Mouse (Mus musculus) left cerebral cortex, adult 9 months (tissue): Measurements from ENCODE around the gene Nkx2-5.

Source experiments
- DNase-seq, 2 experiments: peaks; one replicate each; pipeline ENCODE4 v3.0.0; 2022; ENCODE audit warnings: low spot score in 2 of 2

Nkx2-5 gene

DNA sequence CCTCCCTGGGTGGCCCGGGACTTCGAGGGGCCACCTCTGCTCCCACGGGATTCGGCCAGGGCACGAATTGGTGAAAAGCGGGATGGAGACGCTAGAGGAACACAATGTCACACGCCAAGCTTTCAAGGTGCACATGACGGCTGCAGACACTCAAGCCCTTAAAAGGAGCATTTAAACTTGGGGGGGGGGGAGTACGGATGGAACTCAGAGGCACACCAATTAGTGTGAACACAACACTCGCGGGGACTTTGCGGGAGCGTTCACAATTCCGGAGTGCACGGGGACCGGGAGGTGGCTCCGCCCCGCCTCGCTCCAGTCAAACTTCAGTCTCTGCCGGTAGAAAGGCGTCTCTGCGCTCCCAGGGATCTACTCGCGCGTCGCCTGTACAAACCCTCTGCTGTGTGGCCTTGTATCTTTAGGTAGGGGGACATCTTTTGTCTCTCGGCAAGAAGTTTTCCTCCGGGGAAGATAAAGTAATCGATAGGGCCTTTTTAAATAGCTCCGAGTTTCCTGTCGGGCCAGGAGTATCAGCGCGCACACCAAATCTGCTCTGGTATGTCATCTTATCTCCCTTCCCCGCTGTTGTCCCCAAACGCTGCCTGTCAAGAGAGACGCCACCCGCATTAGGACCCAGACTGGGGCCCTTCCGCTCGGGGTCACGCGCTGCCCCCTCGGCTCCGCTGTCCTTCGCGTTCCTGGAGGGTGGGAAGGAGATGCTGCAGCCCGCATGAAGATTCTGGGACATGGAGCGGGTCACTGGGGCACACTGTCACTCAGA lies 5.7 kb upstream of the Nkx2-5 start:
- no peak for DNase-seq

DNA sequence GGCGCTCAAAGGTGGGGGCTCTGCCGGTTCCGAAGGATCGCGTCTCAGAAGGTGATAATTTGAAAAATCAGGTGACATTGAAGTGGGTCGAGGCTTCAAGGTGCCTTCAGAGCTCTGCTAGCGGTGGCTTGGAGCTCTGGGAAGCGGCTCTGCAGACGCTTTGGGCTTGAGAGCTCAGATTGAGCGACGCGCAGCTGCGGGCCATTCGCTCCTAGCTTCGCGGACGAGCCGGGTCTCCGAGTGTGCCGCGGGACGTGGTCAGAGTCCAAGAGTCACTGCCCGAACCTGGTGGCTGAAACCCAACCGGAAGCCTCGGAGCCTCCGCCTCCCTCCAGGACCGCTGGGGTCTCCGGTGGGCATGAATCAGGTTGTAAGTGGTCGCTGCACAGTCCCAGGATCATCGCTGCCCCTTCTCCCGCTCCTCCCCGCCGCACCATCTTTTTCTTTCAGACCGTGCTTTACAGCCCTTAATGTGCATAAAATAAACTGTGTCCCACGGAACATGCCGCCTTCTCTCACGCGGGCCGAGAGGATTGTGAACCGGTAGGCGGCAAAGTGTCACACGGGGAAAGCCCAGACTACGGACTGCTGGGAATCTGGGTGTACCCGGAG lies 5.0 kb upstream of the Nkx2-5 start:
- no peak for DNase-seq

DNA sequence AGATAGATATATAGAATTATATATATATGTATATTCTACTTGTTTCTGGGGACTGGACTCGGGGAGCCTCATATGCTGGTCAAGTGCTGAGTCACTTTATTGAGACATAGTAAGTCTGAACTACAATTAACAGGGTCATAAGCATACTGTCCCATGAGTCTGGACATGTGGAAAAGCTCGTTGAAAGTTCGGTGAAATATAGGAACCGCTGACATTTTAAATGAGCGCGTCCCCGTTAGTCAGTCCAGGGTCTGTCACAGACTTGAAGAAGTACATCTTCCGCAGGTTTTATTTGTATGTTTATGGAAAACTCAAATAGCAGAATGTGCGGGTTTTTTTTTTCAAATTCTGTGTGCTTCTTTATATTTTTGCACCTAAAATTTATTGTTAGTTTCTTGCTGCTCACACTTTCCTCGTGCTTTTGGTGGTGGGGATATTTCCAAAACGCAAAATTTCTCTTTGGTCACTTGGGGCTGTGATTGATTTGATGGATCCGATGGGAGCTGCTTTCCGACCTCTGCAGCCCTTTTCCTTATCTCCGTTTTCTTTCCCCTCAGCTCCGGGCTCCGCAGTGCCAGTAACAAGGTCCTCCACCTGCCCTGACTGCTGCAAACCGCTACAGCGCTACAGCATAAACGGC lies 4.4 kb upstream of the Nkx2-5 start:
- no peak for DNase-seq

DNA sequence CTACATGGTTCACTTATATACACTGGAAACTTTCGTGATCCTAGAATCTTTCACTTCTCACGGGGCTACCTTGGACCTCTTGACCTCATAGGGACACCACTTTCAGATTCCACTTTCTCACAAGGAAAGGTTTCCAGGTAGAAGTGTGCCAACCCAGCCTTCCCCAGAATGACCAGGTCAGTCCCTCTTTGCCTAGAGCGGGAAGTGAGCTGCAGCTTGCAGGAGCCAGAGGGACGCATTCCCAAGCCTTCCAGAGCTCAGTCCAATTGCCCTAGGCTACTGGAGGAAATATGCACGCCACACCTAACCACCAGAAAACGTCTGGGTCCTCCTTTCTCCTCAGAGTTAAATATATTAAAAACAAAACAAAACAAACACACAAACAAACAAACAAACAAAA lies 3.4 kb upstream of the Nkx2-5 start:
- DNase-seq, result no peak

DNA sequence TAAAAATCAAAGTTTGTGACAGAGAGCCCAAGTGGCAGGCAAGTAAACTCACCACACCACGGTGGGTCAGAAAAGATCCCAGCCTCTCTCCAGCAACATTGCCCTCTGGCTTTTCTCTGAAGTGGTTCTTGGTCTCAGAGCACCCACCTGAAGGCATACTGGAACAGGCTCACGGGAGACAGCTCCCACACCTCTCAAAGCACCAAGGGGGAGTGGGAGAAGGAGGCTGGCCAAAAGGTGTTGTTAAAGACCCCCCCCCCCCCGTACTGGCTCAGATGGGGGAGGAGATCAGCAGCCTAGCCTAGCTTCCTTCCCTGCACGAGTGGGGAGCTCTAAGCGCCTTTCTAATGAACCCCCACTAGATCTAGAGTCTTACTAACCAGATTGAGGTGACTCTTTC lies 3.0 kb upstream of the Nkx2-5 start:
- DNase-seq, result no peak

DNA sequence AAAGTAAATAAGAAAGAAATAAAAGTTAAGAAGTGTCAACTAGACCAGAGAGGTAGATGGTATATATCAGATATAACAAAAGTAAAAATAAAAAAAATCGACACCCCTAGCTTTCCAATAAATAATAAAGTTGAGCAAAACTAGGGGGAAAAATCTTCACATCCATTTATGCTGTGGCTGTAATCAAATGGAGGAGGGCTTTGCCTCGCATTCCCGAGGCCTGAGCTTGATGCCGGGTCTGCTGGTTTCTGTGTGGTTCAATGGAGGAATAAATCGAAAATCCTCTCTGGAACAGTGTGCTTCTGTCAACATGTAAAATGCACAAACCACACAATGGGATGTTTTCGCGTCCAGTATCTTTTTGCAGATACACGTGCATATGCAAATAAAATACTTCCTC lies 1.6 kb upstream of the Nkx2-5 start:
- no peak for DNase-seq

DNA sequence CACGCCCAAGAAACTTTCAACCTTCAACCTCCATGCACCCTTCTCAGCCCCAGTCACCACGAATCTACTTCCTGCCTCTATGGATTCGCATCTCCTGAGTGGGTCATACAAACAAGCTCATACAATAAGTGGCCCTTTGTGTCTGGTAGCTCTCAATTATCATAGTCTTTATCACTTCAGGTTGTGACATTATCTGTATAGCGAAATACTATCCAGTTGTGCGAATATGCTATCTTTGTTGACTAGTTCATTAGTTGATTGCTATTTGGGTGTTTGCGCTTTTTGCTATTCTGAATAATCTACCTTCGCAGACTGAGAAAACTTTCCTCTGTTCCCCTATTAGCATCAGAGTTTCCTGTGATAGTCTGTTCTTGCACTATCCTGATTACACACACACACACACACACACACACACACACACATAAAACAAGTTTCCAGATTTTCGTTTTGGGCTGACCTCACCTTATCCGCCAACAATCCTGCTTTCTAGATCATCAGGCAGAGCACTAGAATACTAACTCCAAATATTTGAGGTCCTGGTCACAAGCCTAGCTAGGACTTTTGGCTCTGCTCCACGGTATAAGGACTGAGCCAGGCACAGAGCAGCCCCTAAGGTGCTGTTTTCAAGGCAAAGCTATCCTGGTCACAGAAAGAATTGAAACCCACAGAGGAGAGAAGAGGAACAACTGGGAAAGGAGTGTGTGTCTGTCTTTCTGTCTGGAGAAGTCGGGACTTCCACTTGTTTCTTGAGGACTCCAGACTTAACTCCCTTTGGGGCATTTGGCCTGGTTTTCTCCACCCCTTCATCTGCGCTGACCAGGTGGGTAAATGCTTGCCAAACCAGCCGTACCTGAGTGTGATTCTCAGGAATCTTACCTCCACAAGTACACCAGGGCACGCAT lies 591 bp upstream of the Nkx2-5 start:
- no peak for DNase-seq

DNA sequence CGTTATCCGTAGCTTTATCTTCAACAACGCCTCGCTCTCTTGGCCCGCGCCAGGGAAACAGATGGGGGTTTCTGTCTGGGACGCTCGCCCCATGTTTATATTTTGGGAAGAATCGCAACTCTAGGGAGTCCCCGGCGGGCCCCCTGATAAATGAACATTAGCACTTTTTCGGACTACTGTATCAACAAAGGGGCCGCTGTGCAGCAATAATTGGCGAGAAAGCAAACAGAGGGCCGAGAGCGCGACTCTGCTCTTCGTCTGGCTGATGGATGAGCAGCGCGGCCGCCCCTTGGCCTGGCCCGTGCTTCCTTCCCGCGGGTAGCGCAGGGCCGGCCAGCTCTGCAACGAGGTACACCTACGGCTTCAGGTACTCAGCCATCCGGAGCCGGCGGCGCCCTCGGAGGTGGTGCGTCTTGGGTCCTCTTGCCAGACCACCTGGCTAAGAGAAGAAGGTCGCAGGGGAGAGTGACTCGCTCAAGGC lies 398 bp downstream of the Nkx2-5 start:
- no peak for DNase-seq

DNA sequence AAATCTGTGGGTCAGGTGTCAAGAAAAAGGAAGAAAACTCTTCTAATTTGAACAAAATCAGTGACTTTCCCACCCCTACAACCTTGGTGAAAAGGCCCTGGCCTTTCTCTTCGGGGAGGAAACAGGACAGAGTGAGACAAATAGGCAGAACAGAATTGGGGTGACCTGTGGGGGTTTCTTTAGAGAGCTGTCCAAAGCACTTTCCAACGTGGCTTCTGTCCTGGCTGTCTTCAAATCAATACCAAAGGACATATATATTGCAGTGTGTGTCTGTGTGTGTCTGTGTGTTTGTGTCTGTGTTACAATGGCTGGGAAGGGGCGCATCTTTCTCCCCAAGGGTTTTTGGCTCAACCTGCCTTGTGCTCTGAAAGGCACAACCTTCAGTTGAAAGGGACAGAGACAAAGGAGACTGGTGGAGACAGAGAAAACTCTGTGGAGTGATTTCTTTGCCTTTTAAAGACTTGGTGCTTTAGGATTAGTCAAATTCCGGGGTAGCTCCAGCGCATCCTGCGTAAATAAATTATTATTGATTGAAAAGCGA lies 1.0 kb downstream of the Nkx2-5 start:
- no peak for DNase-seq

DNA sequence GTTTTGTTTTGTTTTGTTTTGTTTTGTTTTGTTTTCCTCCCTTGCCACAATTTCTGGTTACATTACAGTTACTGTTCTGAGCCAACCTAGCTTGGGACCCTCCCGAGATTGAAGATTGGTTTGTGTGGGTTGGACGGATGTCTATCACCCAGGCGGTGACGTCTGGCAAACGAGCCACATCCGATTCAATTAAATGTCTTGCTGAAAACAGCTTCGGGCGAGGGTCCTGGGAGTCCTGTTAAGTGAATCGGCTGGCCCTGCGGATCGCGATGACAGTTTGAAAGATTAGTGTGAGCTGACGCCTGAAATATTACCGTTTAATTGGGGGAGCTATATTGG lies 1.6 kb downstream of the Nkx2-5 start:
- no peak for DNase-seq

DNA sequence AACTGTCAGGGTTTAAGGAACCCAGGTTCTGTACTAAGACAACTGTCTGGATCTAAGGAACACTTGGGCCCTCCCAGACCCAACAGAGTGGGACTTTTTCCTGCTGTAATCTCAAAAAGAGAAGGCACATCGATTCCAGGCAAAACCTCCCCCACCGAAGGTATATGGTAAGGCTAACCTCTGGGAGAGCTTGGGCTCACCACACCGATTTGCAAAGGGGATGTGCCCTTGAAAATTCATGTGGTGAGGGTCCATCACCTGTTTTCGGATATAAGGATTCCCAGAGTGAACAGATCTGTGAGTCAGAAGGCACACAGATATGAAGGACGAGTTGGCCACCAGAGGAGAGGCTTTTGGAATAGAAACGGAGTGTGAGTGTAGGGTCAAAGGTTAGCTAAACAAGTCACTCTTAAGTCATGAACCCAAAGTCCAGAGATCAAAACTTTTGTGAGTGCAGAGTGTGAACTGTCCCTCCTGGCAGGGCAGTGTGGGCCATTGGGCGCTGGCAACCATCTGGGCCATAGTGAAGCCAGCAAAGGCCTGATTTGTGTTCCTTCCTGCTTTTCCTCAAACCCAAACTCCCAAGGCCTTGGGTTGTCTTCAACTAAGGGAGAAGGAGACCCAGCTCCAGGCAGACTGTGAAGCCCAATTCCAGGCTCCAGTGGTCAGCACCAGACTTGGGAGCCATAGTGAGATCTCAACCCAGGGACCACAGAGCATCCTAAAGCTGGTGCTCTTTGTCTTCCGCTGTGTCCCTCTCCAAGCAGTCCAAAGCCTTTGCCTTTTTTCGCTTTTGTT lies 2.2 kb downstream of the Nkx2-5 start:
- no peak for DNase-seq

DNA sequence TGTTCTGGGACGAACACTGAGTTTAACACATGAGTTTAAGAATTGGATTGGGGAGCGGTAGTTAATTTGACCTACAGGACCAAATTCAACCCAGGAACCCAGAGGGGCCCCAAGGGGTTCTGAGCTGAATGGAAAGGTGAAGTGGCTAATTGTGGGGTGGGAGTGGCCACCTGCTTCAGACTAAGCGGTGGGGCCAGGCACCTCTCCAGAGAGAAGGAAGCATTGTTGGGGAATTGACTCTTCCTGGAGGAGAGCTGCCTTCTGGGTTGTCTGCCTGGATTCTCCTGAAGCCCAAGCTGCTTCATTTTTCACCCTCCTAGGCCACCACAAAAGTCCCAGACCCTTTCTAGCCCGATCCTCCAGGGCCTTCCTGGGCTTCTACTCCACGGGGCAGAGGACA lies 2.8 kb downstream of the Nkx2-5 start:
- no peak for DNase-seq

DNA sequence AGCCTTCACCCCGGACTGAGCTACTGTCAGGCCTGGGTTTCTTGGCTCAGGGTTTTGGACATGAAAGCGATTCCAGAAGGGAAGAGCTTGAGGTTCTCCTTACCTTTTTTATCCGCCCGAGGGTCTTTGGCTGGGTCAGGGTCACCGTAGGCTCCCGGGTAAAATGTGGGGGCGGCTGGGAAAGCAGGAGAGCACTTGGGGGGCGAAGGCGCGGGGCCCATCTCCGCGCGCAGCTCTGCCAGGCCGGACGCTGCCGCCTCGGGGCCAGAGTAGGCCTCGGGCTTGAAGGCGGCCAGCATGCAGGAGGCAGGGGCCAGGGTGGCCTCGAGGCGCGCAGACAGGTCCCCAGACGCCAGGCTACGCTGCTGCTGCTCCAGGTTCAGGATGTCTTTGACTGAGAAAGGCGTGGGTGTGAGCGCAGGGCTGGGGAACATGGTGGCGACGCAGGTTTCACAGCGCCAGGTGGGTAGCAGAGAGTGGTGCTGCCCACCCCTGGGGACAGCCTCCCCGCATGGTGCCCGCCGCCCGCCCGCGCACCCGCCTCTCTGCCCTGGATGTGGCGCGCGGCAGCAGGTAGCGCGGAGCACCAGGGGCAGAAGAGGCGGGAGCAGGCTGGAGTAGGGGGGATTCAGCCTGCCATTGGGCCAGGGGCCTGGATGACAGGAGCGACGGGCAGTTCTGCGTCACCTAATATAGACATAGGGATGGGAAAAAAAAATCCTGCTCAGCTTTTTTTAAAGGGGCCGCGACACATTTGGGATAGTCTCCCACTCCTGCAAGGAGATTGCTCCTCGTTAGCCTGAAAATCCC lies 3.7 kb downstream of the Nkx2-5 start:
- no peak for DNase-seq

DNA sequence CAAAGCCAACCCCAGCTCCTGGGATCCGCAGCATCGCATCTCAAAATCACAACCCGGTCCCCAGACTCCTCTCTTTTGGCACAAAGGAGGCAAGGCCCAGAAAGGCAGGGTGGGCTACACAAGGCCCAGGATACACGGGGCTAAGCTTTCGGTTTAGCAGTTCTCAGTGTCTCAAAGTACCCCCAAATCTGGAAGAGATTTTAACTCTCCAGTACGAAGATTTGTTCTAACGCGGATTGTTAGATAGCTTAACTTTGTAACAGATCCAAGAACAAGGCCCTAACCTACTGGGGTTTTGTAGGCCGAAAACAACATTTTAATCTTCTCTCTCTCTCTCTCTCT lies 4.4 kb downstream of the Nkx2-5 start:
- DNase-seq, result no peak

DNA sequence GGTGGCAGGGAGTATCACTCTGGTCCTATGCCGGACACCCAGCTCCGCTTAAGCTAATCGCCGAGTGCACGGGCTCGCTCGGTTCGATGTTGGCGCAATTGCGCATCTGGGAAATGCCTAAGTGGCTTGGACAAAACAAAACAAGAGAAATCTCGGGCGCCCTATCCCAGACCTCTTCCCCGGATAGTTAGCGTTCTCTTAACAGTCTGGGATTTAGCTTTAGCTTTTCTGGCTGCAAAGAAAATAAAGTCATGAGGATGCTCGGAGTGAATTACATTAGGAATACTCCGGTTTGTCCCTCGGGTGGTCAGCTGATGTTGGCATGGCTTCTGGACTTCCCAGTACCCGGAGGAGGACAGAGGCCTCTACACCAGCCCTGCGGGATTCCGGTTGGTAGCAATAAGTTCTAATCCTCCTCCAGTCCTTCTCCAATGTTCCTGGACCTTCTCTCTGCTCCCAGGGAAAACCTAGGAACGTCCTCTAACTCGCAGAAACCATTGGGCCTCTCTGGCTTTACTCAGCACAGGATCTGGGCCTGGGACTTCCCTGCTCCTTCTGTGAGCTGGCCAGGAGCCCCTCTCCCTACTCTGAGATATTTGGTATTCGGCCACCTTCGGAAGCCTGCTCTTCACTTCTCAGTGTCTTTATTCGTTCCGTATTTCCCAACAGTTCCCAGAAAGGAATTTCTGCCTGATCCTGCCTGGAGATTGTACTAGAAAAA lies 4.9 kb downstream of the Nkx2-5 start:
- DNase-seq, result no peak

DNA sequence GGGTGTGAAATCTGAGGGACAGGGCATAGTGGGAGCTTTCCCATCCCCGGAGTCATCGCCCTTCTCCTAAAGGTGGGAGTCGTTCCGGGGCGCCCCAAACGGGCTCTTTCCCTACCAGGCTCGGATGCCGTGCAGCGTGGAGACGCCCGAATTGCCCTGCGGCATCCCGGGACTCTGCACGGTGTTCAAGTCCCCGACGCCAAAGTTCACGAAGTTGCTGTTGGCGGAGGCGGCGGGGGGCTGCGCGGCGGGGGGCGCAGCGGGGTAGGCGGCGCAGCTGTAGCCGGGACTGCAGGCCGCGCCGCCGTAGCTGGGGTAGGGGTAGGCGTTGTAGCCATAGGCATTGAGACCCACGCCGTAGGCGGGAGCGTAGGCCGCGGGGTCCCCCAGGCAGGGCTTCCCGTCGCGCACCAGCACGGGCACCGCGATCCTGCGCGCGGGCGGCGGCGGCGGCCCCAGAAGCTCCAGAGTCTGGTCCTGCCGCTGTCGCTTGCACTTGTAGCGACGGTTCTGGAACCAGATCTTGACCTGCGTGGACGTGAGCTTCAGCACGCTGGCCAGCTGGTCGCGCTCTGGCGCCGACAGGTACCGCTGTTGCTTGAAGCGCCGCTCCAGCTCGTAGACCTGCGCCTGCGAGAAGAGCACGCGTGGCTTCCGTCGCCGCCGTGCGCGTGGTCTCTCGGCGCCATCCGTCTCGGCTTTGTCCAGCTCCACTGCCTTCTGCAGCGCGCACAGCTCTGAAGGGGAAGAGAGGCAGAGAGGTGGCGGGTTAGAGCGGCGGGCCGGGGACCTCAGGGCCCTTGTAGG lies 5.7 kb downstream of the Nkx2-5 start:
- DNase-seq, result no peak

DNA sequence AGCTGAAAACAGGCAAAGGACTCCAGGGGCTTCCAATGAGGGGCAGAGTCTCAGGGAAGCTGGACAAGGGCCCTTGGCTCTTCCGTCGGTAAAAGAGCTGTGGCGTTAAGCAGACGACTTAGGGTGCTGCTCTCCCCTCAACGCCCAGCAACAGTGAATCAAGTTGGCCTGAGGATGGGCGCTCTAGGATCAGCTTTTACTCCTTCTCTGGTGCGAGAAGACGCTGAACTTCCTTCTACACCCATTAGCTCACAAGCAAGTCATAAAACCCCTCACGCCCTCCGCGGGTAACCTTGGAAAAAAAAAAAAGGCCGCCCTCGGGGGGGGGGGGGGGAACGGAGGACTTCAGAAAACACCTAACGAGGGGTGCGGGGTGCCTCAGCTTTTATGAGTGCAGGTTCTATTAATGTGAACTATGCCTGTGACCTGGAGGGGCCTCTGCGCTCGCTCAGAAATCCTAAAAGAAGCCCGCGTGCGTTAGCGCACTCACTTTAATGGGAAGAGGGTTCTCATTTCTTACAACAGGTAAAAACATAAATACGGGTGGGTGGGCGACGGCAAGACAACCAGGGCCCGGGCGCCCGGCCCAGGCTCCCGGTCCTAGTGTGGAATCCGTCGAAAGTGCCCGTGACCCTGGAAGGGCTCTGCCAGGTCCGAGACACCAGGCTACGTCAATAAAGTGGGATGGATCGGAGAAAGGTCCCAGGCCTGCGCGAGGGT lies 6.5 kb downstream of the Nkx2-5 start:
- DNase-seq, result no peak

DNA sequence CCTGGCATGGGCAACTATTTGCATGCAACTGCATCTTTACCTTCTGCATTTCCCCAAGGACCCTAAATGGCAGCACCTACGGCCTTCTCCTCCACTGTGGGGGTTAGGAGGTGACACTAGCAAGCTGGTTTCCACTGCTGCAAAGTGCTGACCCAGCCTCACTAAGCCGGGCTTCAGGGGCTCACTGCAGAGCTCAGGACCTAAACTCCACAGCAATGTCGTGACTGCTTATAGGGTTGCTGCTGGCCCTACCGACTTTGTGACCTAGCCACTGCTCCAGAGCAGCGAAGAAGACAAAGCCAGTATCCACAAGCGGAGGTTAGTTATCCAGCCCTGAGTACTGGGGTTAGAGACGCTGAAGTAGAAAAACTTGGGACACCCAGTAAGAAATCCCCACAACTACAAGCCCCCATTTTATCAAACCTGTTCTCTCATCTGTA lies 7.2 kb downstream of the Nkx2-5 start:
- DNase-seq, result no peak
